Mouse (Mus musculus) T-helper 1 cell (primary cell): ENCODE data around the gene Lysmd4.

ENCODE experiments used
- in situ Hi-C: fragments of 300-600 bp; cut with MboI, MseI; formaldehyde crosslinking; loops from one replicate; pipeline ENCODE4 v1.15.1; 2025; ENCODE audit warnings: high pct_unique_total_duplicates

Lysmd4 gene

GRCm38 (mm10) chr7:67222220-67222862 lies at the start of gene Lysmd4:
Gene Lysmd4, plus strand, starts transcription at chr7:67222544.
- in situ Hi-C loops: no loop called here

- in situ Hi-C loops: loop anchor here (10.0 kb wide), 1 partner anchor 1491 kb away; no protein-coding TSS in a partner anchor
These were observed 48.7 kb upstream of the Lysmd4 start for GRCm38 (mm10) chr7:67173522-67174195.

- in situ Hi-C loops: no loop called here
These were observed 38.6 kb upstream of the Lysmd4 start for GRCm38 (mm10) chr7:67183786-67184185.

- in situ Hi-C loops: loop anchor here (5.0 kb wide), 1 partner anchor 377 kb away; no protein-coding TSS in a partner anchor
These were observed 22.9 kb upstream of the Lysmd4 start for GRCm38 (mm10) chr7:67199412-67199811.

- in situ Hi-C loops: loop anchor here (10.0 kb wide), 1 partner anchor 861 kb away; no protein-coding TSS in a partner anchor
These were observed 18.7 kb upstream of the Lysmd4 start for GRCm38 (mm10) chr7:67203625-67204024.

GRCm38 (mm10) chr7:67205734-67206425 lies 16.5 kb upstream of the Lysmd4 start:
- in situ Hi-C loops: loop anchor here (10.0 kb wide), 1 partner anchor 859 kb away; no protein-coding TSS in a partner anchor

GRCm38 (mm10) chr7:67206496-67206895 lies 15.8 kb upstream of the Lysmd4 start:
- in situ Hi-C loops: loop anchor here (10.0 kb wide), 1 partner anchor 858 kb away; no protein-coding TSS in a partner anchor

- in situ Hi-C loops: loop anchor here (10.0 kb wide), 1 partner anchor 857 kb away; no protein-coding TSS in a partner anchor
These were observed 14.6 kb upstream of the Lysmd4 start for GRCm38 (mm10) chr7:67207701-67208100.

- in situ Hi-C loops: loop anchor here (10.0 kb wide), 1 partner anchor 856 kb away; no protein-coding TSS in a partner anchor
These were observed 14.0 kb upstream of the Lysmd4 start for GRCm38 (mm10) chr7:67208317-67208716.

- in situ Hi-C loops: no loop called here
These were observed 12.1 kb upstream of the Lysmd4 start for GRCm38 (mm10) chr7:67210004-67210833.

- in situ Hi-C loops: no loop called here
These were observed 11.0 kb upstream of the Lysmd4 start for GRCm38 (mm10) chr7:67211341-67211740.

- in situ Hi-C loops: no loop called here
These were observed 10.4 kb upstream of the Lysmd4 start for GRCm38 (mm10) chr7:67211971-67212370.

- in situ Hi-C loops: no loop called here
These were observed 8.8 kb upstream of the Lysmd4 start for GRCm38 (mm10) chr7:67213589-67213988.

- in situ Hi-C loops: no loop called here
These were observed 6.0 kb upstream of the Lysmd4 start for GRCm38 (mm10) chr7:67216351-67216750.

GRCm38 (mm10) chr7:67217025-67217424 lies 5.3 kb upstream of the Lysmd4 start:
- in situ Hi-C loops: no loop called here

GRCm38 (mm10) chr7:67225943-67226625 lies 3.7 kb downstream of the Lysmd4 start:
- in situ Hi-C loops: loop anchor here (5.0 kb wide), 1 partner anchor 406 kb away; no protein-coding TSS in a partner anchor

- in situ Hi-C loops: loop anchor here (5.0 kb wide), 1 partner anchor 405 kb away; no protein-coding TSS in a partner anchor
These were observed 5.2 kb downstream of the Lysmd4 start for GRCm38 (mm10) chr7:67227538-67227937.

GRCm38 (mm10) chr7:67228390-67228789 lies 6.0 kb downstream of the Lysmd4 start:
- in situ Hi-C loops: loop anchor here (5.0 kb wide), 1 partner anchor 404 kb away; no protein-coding TSS in a partner anchor

- in situ Hi-C loops: loop anchor here (5.0 kb wide), 1 partner anchor 403 kb away; no protein-coding TSS in a partner anchor
These were observed 6.7 kb downstream of the Lysmd4 start for GRCm38 (mm10) chr7:67228891-67229602.

- in situ Hi-C loops: loop anchor here (5.0 kb wide), 1 partner anchor 403 kb away; no protein-coding TSS in a partner anchor
These were observed 7.4 kb downstream of the Lysmd4 start for GRCm38 (mm10) chr7:67229701-67230100.
